ENCODE assay signal across 9 mouse cellular contexts in genomic region chr19:10391995-10392394, GRCm38 (mm10). TPM values are rescaled to one million over a fixed set of nuclear protein-coding genes. Genes with fewer than 3 reads are reported as not detected.
DNase-seq lines count a peak whose midpoint lies in the region; ATAC-seq and TF ChIP-seq lines count a peak whose summit lies in the region.
"Had no signal": no experiment of that assay in that cellular context is flagged by ENCODE, and none has a peak within 500 bp of the region (broad histone marks: within the 10 kb centered on the region; RNA-seq: fewer than 3 reads in every experiment).

No protein-coding gene starts in this region.

- no peak overlapping the region for H3K4me2 ChIP-seq in kidney, postnatal 0 days (ENCODE audit: low read length)
- H3K4me2 ChIP-seq: limb, embryonic 12.5 days had no signal

- H3K27me3 ChIP-seq in kidney, postnatal 0 days (ENCODE audit: insufficient read depth, low read length), result peaks cover 13% of the 10 kb centered on the region

- WGBS in kidney, postnatal 0 days, result 6% methylated on average over 3 of the region's 3 CpGs

- H3K4me1 ChIP-seq in kidney, postnatal 0 days (replicated peaks; ENCODE audit: insufficient read depth, low read length), result peaks cover 6% of the 10 kb centered on the region; the same call in 1 of the 2 replicates

- H3K27ac ChIP-seq in gastrocnemius, adult 2 months, result no peak overlapping the region
- no peak overlapping the region for H3K27ac ChIP-seq in kidney, postnatal 0 days
- H3K27ac ChIP-seq: limb, embryonic 12.5 days had no signal

- no peak overlapping the region for H3K4me3 ChIP-seq in gastrocnemius, adult 2 months
- no peak overlapping the region for H3K4me3 ChIP-seq in kidney, postnatal 0 days (replicated peaks; ENCODE audit: low read depth, low read length)
- H3K4me3 ChIP-seq: limb, embryonic 12.5 days had no signal

- peak; percentile 51 for TF ChIP-seq CTCF in gastrocnemius, adult 2 months (IDR thresholded peaks at IDR 0.05)
- TF ChIP-seq CTCF in kidney, postnatal 0 days (IDR thresholded peaks at IDR 0.05; ENCODE audit: low read depth), result peak; percentile 85

- H3K36me3 ChIP-seq in kidney, postnatal 0 days (ENCODE audit: insufficient read depth, low read length), result no peaks in the 10 kb centered on the region
- H3K36me3 ChIP-seq: limb, embryonic 12.5 days had no signal

- H3K9me3 ChIP-seq in kidney, postnatal 0 days (replicated peaks; ENCODE audit: low read length), result no peaks in the 10 kb centered on the region
- H3K9me3 ChIP-seq: limb, embryonic 12.5 days had no signal

- DNase-seq in gastrocnemius, adult 2 months, result peak; percentile 36
- DNase-seq in gastrocnemius, adult 18-20 months (ENCODE audit: low spot score), result no peak
- peak; percentile 60 for DNase-seq in ovary, postnatal 36 days (ENCODE audit: low spot score)
- no peak for DNase-seq in ovary, postnatal 10 days (ENCODE audit: low spot score)
- peak; percentile 72 for DNase-seq in kidney, postnatal 0 days (ENCODE audit: low spot score)
- DNase-seq in spleen, postnatal 36 days (ENCODE audit: low spot score in 2 of 2), result no peak
- DNase-seq in urinary bladder, postnatal 25 days (ENCODE audit: low spot score), result no peak

- intact Hi-C loops in gastrocnemius, adult 2 months (cut with DNase I), result loop anchor here (5.0 kb wide), 2 partner anchors 45 to 50 kb away; no protein-coding TSS in a partner anchor

- no peak overlapping the region for H3K9ac ChIP-seq in kidney, postnatal 0 days (ENCODE audit: low read depth, low read length)
- H3K9ac ChIP-seq: limb, embryonic 12.5 days had no signal

- 0 out of 2 replicates have a peak, but pooled peaks have one; percentile 26 for ATAC-seq in kidney, postnatal 0 days (replicated peaks; ENCODE audit: low FRiP score, low read depth)
- ATAC-seq in granulocyte monocyte progenitor cell, adult 5-6 weeks (replicated peaks; ENCODE audit: poor library complexity, severe bottlenecking), result no peak

RNA-seq across cellular contexts. Expression of gene Syt7, which starts 3.1 kb away (rescaled TPM):
- total RNA-seq in gastrocnemius, adult 2 months (2021), result 1 to 10 TPM; 3.1 to 4.0 TPM
- total RNA-seq in gastrocnemius, adult 18-20 months (2021), result 1 to 10 TPM; 1.5 TPM
- polyA plus RNA-seq in kidney, postnatal 0 days (2015; fragmentation: Nextera tagmentation; extraction: Ambion mirVana), result 1.2 and 1.7 TPM in 2 replicates
- not detected in 2 replicates for total RNA-seq in granulocyte monocyte progenitor cell, adult 5-6 weeks (2014; fragmentation: Nextera tagmentation)
- not detected in 2 replicates for total RNA-seq in granulocyte monocyte progenitor cell, adult 5-6 weeks (2017)

Comparison
In these comparisons a context has a peak if more than half of its experiments do, and no peak if none do; other contexts are left out.
1. DNase-seq: peak in gastrocnemius, adult 2 months (single experiment), ovary, postnatal 36 days (single experiment) and kidney, postnatal 0 days (single experiment); none in gastrocnemius, adult 18-20 months (single experiment), ovary, postnatal 10 days (single experiment), spleen, postnatal 36 days (0 of 2) and urinary bladder, postnatal 25 days (single experiment).